Mouse (Mus musculus): ENCODE data around the gene Fgfr2. TPM values are rescaled to one million over a fixed set of nuclear protein-coding genes. Genes with fewer than 3 reads are reported as not detected.

Gene Fgfr2
- total RNA-seq, 2 experiments from 2014 or later, result 56.7 to 61.5 TPM

DNA sequence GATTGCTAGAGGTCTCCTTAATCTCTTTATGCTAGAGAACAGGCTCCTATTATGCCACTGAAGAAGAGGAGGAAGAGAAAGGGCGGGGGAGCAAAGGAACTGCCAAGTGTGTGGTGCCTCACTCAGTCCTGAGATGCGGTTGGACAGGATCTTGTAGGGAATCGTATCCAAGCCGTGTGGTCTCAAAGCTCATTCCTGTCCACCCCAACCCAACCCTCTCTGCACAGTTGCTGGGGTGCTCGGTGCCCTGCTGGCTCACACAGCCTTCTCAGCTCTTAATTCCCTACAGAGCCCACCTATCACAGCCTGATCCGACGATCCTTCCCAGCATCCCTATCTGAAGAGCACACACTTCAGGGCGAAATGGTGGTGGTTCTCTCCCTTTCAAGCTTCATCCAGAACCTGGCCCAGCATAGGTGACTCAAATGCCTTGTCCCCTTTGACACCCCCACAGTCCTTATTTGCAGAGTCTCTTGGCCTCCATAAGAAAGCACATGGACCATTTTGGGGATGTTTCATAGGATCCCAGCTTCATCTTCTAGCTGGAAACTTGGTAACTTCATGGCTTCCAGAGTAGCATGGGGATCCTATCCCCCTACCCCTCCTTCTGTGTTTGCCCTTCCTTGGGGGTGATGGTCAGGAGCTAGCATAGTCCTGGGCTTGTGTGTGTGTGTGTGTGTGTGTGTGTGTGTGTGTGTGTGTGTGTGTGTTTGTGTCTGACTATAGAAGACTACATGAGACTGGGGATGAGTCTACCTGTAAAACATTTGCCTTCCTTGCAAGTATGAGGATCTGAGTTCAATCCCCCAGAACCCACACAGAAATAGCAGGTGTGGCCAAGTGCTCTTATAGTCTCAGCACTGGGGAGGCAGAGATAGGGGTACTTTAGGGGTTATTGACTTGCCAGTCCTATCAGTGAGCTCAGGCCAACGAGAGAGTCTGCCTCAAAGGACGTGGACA, 766.0 kb downstream of the Fgfr2 start:
- DNase-seq (ENCODE audit: low spot score in 2 of 2), result no peak

DNA sequence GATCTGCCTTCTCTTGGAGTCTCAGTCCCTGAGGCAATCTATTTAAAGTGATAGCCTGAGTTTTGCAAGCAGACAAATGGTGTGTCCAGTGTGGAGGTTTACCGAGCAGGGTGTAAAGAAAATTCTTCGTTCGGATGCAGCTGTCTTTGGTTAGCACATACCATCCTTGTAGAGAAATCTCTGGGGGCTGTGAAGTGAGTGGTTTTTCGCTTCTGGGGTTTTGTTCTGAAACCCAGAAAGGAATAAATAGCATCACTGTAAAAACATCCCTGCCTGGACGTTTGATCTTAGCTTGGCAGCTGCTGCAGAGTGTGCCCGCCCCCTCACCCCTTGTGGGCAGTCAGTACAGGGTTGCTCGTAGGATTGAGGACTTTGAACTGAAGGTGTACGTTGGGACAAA, 767.0 kb downstream of the Fgfr2 start:
- DNase-seq (ENCODE audit: low spot score in 2 of 2), result no peak

DNA sequence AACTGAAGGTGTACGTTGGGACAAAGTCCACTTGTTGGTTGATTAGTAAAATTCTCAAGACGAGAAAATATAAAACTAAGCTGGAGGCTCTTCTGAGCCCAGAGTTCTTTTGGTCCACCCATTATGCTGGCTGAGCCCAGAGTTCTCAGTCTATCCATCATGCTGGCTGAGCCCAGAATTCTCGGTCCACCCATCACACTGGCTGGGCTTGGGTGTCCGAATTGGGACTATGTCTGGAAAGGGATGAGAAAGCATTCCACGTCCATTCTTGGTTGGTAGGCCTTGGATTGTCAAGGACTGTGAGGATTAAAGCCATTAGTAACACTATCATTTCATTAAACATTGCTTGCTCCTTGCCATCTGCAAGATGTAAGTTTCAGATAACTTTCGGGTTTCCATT, 767.4 kb downstream of the Fgfr2 start:
- no peak for DNase-seq (ENCODE audit: low spot score in 2 of 2)

- no peak for DNase-seq (ENCODE audit: low spot score in 2 of 2)
These were observed 774.0 kb downstream of the Fgfr2 start for GRCm38 (mm10) chr7:132349075-132349572.

GRCm38 (mm10) chr7:132347273-132348045, 775.7 kb downstream of the Fgfr2 start:
- no peak for DNase-seq (ENCODE audit: low spot score in 2 of 2)

GRCm38 (mm10) chr7:132345526-132346070, 777.6 kb downstream of the Fgfr2 start:
- DNase-seq (ENCODE audit: low spot score in 2 of 2), result no peak

DNA sequence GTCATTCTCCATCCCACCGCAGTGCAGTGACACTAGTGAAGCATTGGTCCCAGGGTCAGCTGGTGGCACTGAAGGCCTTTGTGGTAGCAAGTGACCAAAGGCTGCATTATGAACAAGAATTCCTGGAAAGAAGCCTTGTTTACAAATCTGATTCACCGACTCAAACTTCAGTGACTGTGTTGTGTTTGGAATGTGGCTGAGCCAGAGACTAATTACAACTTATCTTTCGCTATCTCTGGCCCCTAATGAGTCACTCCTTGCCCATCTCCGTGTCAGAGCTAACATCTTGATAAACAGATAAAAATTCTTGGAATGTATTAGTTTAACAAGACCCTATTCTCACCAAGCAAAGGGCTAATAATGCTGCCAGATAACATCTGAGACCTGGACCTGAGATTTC, 778.5 kb downstream of the Fgfr2 start:
- no peak for DNase-seq (ENCODE audit: low spot score in 2 of 2)

- no peak for DNase-seq (ENCODE audit: low spot score in 2 of 2)
These were observed 779.2 kb downstream of the Fgfr2 start for GRCm38 (mm10) chr7:132343900-132344299.

- DNase-seq (ENCODE audit: low spot score in 2 of 2), result no peak
These were observed 780.0 kb downstream of the Fgfr2 start for GRCm38 (mm10) chr7:132343146-132343545.

DNA sequence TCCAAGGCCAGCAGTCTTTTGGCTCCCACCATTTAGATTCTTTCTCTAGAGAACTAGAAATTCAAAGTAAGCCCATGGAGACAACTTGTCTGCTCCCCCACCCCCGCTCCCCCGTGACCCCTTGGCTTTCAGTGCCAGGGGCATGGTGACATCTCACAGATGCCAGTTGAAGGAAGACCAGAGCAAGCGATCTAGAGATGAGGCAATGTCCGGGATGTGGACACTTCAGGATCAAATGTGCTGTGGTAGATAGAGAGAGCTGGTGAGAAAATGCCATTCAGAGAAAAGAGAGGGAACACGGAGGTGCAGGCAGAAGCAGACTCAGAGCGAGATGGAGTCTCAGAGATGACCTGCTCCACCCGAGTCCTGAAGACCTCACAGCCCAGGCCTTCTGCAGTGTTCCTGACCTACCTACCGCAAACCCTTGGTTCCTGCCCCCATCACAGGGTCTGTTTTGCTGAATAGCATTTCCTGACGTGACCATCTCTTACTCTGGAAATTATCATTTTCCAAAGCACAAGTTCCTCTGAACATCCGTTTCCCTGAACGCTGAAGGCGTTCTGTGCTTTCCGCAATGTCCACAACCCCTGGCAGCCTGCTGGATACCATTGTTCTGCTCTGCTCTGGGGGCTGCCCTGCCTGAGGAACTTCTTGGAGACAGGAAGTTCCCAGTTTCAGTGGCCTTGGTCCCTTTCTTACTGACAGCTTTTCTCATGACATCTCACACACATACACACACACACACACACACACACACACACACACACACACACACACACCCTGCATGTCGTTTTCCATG, 783.9 kb downstream of the Fgfr2 start:
- DNase-seq (ENCODE audit: low spot score in 2 of 2), result no peak

DNA sequence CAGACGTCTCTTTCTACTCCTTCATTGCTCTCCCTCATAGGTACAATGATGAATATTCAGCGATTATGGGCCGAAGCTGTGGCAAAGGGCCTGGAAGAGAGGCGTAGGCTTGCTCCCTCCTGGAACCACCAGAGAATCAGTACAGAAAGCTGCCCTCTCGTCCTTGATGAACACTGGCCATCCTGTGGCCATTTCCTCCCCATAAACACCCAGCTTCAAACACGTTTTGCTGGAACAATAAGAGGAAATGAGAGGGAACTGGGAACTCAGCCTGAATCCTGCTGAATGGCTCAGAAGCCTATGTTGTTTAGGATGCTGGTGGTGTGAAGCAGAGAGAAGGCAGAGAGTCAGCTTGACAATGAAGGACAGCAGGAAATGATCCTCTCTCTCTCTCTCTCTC, 784.8 kb downstream of the Fgfr2 start:
- DNase-seq (ENCODE audit: low spot score in 2 of 2), result no peak

- DNase-seq (ENCODE audit: low spot score in 2 of 2), result no peak
These were observed 785.8 kb downstream of the Fgfr2 start for GRCm38 (mm10) chr7:132337268-132337917.

GRCm38 (mm10) chr7:132336781-132337180, 786.4 kb downstream of the Fgfr2 start:
- DNase-seq (ENCODE audit: low spot score in 2 of 2), result peak in 1 of 2 experiments; percentile 35

DNA sequence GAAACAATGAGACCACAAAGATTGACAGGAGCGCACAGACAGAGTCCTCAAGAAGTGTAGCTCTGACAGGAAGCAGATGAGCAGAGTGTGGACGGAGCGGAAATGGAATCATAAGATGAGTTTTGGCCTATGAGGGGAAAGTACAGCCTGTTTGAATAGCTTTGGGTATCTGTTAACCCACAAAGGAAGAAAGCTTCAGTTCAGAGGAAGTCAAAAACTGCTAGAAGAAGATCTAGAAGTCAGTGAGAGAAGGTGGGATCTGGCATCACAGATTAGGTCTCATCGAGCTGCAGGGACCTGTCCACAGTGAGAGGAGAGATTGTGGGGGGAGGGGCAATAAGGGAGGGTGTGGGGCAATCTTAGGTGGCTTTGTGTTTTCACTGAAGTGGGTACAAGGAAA, 787.8 kb downstream of the Fgfr2 start:
- no peak for DNase-seq (ENCODE audit: low spot score in 2 of 2)

GRCm38 (mm10) chr7:132333078-132333477, 790.1 kb downstream of the Fgfr2 start:
- no peak for DNase-seq (ENCODE audit: low spot score in 2 of 2)

- no peak for DNase-seq (ENCODE audit: low spot score in 2 of 2)
These were observed 791.0 kb downstream of the Fgfr2 start for GRCm38 (mm10) chr7:132332176-132332575.

- no peak for DNase-seq (ENCODE audit: low spot score in 2 of 2)
These were observed 793.0 kb downstream of the Fgfr2 start for GRCm38 (mm10) chr7:132330179-132330578.

DNA sequence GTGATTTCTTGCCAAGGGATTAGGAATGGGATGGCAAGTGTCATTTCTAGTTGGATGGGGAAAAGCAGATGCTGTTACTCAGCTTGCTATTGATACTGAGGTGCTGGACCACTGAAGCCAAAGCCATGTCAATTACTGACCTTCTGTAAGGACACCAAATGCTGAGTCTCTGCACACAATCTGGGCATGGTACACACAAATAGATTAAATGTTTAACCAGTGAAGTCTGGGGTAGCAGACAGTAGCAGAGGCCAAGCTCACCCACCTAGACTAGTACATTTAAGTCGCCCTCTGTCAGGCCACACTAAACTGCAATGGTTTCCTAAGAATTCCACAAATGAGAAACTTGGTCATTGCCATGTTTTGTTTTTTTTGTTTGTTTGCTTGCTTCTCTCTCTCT, 794.5 kb downstream of the Fgfr2 start:
- DNase-seq (ENCODE audit: low spot score in 2 of 2), result no peak

DNA sequence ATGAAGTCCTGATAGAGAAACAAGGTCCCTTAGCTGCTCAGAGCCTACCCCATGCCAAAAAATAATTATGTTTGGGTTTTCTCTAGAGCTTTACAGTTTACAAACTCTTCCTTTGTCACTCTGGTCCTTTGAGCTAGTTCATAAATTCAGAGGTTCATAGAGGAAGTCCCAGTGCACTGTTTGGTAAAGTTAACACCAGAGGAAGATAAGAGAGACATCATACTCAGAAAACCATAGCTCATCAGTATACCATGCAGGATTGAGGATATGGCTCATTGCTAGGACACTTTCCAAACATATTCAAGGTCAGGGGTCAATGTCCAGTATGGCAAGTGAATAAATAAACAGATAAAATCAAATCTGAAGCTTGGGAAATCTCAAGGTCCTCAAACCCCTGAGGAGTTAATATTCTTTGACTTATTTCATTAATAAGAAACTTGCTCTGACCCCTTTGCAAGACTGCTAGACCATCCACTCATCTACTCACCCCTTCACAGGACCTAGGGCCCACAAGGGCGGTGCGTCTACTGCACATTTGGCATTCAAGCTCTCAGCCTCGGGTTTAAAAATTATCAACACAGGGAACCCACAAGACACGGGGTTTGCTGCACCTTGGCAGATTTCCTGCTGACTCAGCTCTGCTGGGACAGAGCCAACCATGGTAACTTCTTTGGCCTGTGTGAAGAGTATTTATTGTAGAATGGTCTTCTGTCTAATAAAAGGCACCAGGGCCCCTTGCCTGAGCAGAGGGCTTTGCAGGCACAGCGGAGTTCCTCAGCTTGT, 797.4 kb downstream of the Fgfr2 start:
- peak in 1 of 2 experiments; percentile 73 for DNase-seq (ENCODE audit: low spot score in 2 of 2)

DNA sequence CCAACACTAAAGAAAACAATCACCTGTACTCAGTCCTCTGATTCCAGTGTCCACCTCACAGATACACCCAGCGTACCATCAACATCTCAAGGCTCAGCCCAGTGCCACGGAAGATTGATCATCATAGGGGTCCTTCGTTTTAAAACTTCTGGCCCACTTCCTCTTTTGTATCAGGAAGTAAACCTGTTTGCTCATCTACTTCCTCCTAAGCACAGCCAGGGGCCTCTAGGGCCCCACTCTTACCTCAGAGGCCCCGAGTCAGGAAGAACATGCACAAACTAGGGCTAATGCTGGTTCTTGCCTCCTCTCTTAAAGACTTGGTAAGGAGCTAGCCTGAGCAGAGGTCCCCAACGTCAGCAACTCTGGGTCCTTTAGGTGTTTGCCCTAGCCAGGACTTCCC, 799.7 kb downstream of the Fgfr2 start:
- no peak for DNase-seq (ENCODE audit: low spot score in 2 of 2)

All from layer of hippocampus, adult 18-20 months (tissue).